Mouse (Mus musculus): ENCODE data around the gene B4galt7.
"Not testable (repeated sequence)": the region's sequence is repeated elsewhere in the genome, so short reads cannot be mapped to it uniquely, and the experiment has no call there.

Gene B4galt7

GRCm38 (mm10) chr13:55599566-55600540 lies at the start of gene B4galt7:
B4galt7 (plus strand) TSS chr13:55599896.
- peak; percentile 66 for DNase-seq (ENCODE audit: low spot score)

- DNase-seq (ENCODE audit: low spot score), result no peak
These were observed 43.8 kb upstream of the B4galt7 start for GRCm38 (mm10) chr13:55555921-55556320.

GRCm38 (mm10) chr13:55557499-55557898 lies 42.2 kb upstream of the B4galt7 start:
- DNase-seq (ENCODE audit: low spot score), result no peak

- DNase-seq (ENCODE audit: low spot score), result no peak
These were observed 36.3 kb upstream of the B4galt7 start for GRCm38 (mm10) chr13:55563266-55563879.

GRCm38 (mm10) chr13:55567001-55567400 lies 32.7 kb upstream of the B4galt7 start:
- no peak for DNase-seq (ENCODE audit: low spot score)

- no peak for DNase-seq (ENCODE audit: low spot score)
These were observed 31.7 kb upstream of the B4galt7 start for GRCm38 (mm10) chr13:55567949-55568348.

- DNase-seq (ENCODE audit: low spot score), result not testable (repeated sequence)
These were observed 31.2 kb upstream of the B4galt7 start for GRCm38 (mm10) chr13:55568524-55568923.

GRCm38 (mm10) chr13:55569726-55570285 lies 29.9 kb upstream of the B4galt7 start:
- DNase-seq (ENCODE audit: low spot score), result no peak

GRCm38 (mm10) chr13:55570286-55570973 lies 29.3 kb upstream of the B4galt7 start:
- no peak for DNase-seq (ENCODE audit: low spot score)

- DNase-seq (ENCODE audit: low spot score), result peak; percentile 89
These were observed 28.5 kb upstream of the B4galt7 start, which contains the start of gene Fam193b for GRCm38 (mm10) chr13:55571027-55571751. Fam193b (minus strand) TSS chr13:55571120.

- no peak for DNase-seq (ENCODE audit: low spot score)
These were observed 27.7 kb upstream of the B4galt7 start for GRCm38 (mm10) chr13:55571977-55572376.

- no peak for DNase-seq (ENCODE audit: low spot score)
These were observed 26.3 kb upstream of the B4galt7 start, which contains the start of gene Tmed9 for GRCm38 (mm10) chr13:55573432-55573831. Tmed9 (plus strand) TSS chr13:55573732.

- DNase-seq (ENCODE audit: low spot score), result no peak
These were observed 25.4 kb upstream of the B4galt7 start for GRCm38 (mm10) chr13:55574321-55574720.

- no peak for DNase-seq (ENCODE audit: low spot score)
These were observed 23.8 kb upstream of the B4galt7 start for GRCm38 (mm10) chr13:55575932-55576331.

- DNase-seq (ENCODE audit: low spot score), result not testable (repeated sequence)
These were observed 22.8 kb upstream of the B4galt7 start for GRCm38 (mm10) chr13:55576872-55577271.

- no peak for DNase-seq (ENCODE audit: low spot score)
These were observed 21.6 kb upstream of the B4galt7 start for GRCm38 (mm10) chr13:55578086-55578485.

- DNase-seq (ENCODE audit: low spot score), result no peak
These were observed 7.7 kb upstream of the B4galt7 start for GRCm38 (mm10) chr13:55591961-55592490.

GRCm38 (mm10) chr13:55592512-55593253 lies 7.0 kb upstream of the B4galt7 start:
- DNase-seq (ENCODE audit: low spot score), result peak; percentile 94

GRCm38 (mm10) chr13:55593254-55593747 lies 6.4 kb upstream of the B4galt7 start:
- DNase-seq (ENCODE audit: low spot score), result no peak

GRCm38 (mm10) chr13:55595375-55595774 lies 4.3 kb upstream of the B4galt7 start:
- DNase-seq (ENCODE audit: low spot score), result peak; percentile 68

Data from left cerebral cortex, adult 11 months (tissue).